Mouse (Mus musculus) intestine, embryonic 14.5 days (tissue): ENCODE data around the gene Gm1043. TPM values are rescaled to one million over a fixed set of nuclear protein-coding genes. Genes with fewer than 3 reads are reported as not detected.

Source experiments
- ATAC-seq: fragments of 200-750 bp; cut with Nextera tagmentation; replicated peaks from 2 replicates; pipeline ENCODE4 v1.8.0; 2017; ENCODE audit warnings: low read depth, moderate number of reproducible peaks, moderate TSS enrichment, moderate library complexity; ENCODE audit not compliant: low FRiP score, low TSS enrichment
- DNase-seq: peaks from one replicate; pipeline ENCODE4 v3.0.0-alpha.2; 2018; ENCODE audit warnings: low spot score
- H3K27ac ChIP-seq: fragments of 300-500 bp; sonication (generic); 2 replicates; pipeline ENCODE4 v1.5.1; 2014; ENCODE audit warnings: low read depth, mild to moderate bottlenecking, control low read depth
- H3K27me3 ChIP-seq: fragments of 300-500 bp; sonication (generic); replicated peaks from 2 replicates; pipeline ENCODE4 v1.6.1; 2014; ENCODE audit warnings: low read length, control low read depth; ENCODE audit not compliant: control insufficient read depth, insufficient read depth
- H3K36me3 ChIP-seq: fragments of 300-500 bp; sonication (generic); 2 replicates; pipeline ENCODE4 v1.6.1; 2014; ENCODE audit warnings: low read length, control low read depth; ENCODE audit not compliant: control insufficient read depth, insufficient read depth
- H3K4me1 ChIP-seq: fragments of 300-500 bp; sonication (generic); replicated peaks from 2 replicates; pipeline ENCODE4 v1.6.1; 2014; ENCODE audit warnings: low read length, control low read depth, mixed read lengths; ENCODE audit not compliant: control insufficient read depth, insufficient read depth
- H3K4me2 ChIP-seq: fragments of 300-500 bp; sonication (generic); 2 replicates; pipeline ENCODE4 v1.6.1; 2014; ENCODE audit warnings: low read length
- H3K4me3 ChIP-seq: fragments of 300-500 bp; sonication (generic); 2 replicates; pipeline ENCODE4 v1.5.1; 2014; ENCODE audit warnings: low read depth, low read length, control low read depth, mixed read lengths
- H3K9ac ChIP-seq: fragments of 300-500 bp; sonication (generic); 2 replicates; pipeline ENCODE4 v1.6.1; 2014; ENCODE audit warnings: mild to moderate bottlenecking, low read length
- H3K9me3 ChIP-seq: fragments of 300-500 bp; sonication (generic); 2 replicates; pipeline ENCODE4 v1.6.1; 2016; ENCODE audit warnings: low read length, control low read depth; ENCODE audit not compliant: control insufficient read depth
- WGBS: fragments of 180-500 bp; shearing (Covaris S2); extraction: QIAGEN DNeasy Blood & Tissue Kit; methylation state at CpG from one replicate; pipeline ENCODE4 v1.1.7; 2014; 5-methylcytosine and 5-hydroxymethylcytosine counted together
- polyA plus RNA-seq: library from polyadenylated mRNA; unstranded; fragments of >200 nt; fragmentation: Nextera tagmentation; extraction: Ambion mirVana; gene quantifications from 2 replicates; pipeline ENCODE4 v1.2.1, GENCODE M21; 2014

Gene Gm1043
- polyA plus RNA-seq, 1 experiment from 2014 or later, result not detected

DNA sequence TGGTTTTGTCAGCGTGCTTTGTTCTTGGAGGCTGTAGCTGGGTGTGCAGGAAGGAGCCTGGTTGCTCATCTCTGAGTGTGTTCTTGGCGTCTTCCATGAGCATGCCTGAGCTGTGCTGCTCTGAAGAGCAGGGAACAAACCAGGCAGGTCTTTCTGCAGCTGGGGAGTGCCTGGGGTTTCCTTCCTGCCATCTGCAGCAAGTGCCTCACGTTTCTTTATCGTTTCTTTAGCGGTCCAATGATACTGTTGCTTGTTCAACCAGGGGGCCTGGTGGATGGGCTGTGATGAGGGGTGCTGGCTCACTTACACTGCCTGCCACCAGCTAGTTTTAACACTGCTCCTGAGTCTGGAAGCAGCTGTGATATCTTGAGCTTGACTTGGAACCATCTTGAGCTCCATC lies 38.4 kb upstream of the Gm1043 start:
- Histone ChIP-seq H3K9ac (no peak overlapping the region), H3K27ac (no peak overlapping the region), H3K27me3 (no peaks in the 10 kb centered on the region), H3K9me3 (no peaks in the 10 kb centered on the region), H3K4me3 (no peak overlapping the region), H3K4me2 (no peak overlapping the region), H3K4me1 (no peaks in the 10 kb centered on the region), H3K36me3 (no peaks in the 10 kb centered on the region)
- 44% methylated on average over 5 of the region's 5 CpGs for WGBS
- DNase-seq (no peak), ATAC-seq (no peak)

DNA sequence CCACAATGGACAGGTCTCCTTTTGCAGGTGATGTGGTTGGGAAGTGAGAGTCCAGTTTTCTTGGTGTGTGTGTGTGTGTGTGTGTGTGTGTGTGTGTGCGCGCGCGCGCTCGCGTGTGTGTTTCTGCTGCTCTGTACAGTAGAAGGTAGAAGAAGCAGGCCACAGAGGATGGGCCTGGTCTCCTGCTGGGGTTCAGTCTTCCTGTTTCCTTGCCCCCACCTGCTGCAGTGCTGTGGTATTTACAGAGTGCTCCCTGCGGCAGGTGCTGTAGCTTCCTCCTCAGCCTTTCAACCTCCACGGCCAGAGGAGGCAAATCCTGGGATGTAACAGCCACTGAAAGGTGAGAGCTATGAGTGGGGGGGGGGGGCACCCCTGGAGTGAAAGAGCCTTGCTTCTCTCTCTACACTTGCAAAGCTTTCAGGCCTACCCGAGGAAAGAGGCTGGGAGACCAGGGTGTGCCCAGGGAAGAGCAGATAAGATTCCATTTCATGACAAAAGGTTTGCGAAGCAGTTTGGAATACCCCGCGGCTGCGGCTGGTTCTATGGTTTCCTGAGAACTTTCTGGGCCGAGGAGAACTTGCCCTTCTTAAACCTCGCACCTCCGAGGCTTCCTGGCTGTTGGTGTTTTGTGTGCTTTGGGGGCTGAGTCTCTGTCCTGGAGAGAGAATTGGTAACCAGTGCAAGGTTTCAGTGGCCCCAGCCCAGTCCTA lies 37.8 kb upstream of the Gm1043 start:
- no peaks in the 10 kb centered on the region for H3K4me1 ChIP-seq
- no peak overlapping the region for H3K4me2 ChIP-seq
- H3K27ac ChIP-seq, result no peak overlapping the region
- no peaks in the 10 kb centered on the region for H3K9me3 ChIP-seq
- no peak overlapping the region for H3K9ac ChIP-seq
- no peak for ATAC-seq
- no peaks in the 10 kb centered on the region for H3K36me3 ChIP-seq
- DNase-seq, result no peak
- no peaks in the 10 kb centered on the region for H3K27me3 ChIP-seq
- WGBS, result 48% methylated on average over 17 of the region's 17 CpGs
- H3K4me3 ChIP-seq, result no peak overlapping the region

DNA sequence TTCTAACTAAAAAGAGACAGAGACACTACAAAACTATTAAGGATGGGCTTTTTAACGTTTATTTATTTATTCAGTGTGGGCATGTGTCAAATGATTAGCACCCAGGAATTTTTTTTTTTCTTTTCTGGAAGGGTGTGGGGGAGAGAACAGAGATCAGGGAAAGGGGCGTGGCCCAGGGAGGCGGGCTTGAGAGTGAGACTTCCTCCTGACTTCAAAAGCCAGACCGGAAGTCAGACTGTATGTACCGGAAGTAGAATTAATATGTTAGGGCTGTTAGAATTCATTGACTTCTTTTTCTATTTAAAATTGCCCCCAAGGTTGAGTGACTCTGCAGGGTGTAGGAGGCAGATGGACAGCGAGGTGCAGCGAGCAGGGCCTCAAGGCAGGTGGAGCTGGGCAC lies 37.2 kb upstream of the Gm1043 start:
- no peak overlapping the region for H3K27ac ChIP-seq
- no peak overlapping the region for H3K9ac ChIP-seq
- DNase-seq, result no peak
- H3K9me3 ChIP-seq, result no peaks in the 10 kb centered on the region
- no peak for ATAC-seq
- H3K4me3 ChIP-seq, result no peak overlapping the region
- H3K27me3 ChIP-seq, result no peaks in the 10 kb centered on the region
- no peaks in the 10 kb centered on the region for H3K36me3 ChIP-seq
- 0 out of 2 replicates have a peak, but pooled peaks cover 1% of the 10 kb centered on the region for H3K4me1 ChIP-seq
- H3K4me2 ChIP-seq, result no peak overlapping the region
- 71% methylated on average over 7 of the region's 7 CpGs for WGBS

DNA sequence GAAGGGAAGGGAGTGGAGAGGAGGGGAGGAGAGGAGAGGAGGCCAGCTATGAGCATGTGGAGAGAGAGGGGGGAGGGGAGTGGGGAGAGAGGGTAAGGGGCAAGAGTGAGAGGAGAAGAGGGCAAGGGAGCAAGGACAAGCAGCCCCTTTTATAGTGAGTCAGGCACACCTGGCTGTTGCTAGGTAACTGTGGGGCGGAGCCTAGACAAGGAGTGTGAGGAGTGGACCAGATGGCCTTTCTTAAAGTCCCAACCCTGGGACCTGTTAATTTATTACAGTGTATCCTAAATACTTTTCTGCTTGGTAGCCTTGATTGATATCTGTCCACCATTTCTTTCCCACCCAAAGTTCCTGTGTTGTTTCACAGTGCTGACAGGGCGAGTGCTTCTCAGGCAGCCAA lies 36.1 kb upstream of the Gm1043 start:
- H3K9me3 ChIP-seq, result no peaks in the 10 kb centered on the region
- no peak for ATAC-seq
- 0 out of 2 replicates have a peak, but pooled peaks cover 4% of the 10 kb centered on the region for H3K4me1 ChIP-seq
- DNase-seq, result no peak
- H3K36me3 ChIP-seq, result no peaks in the 10 kb centered on the region
- H3K4me3 ChIP-seq, result no peak overlapping the region
- H3K4me2 ChIP-seq, result no peak overlapping the region
- no peak overlapping the region for H3K27ac ChIP-seq
- no peak overlapping the region for H3K9ac ChIP-seq
- H3K27me3 ChIP-seq, result no peaks in the 10 kb centered on the region
- WGBS, result 62% methylated on average over 2 of the region's 2 CpGs

DNA sequence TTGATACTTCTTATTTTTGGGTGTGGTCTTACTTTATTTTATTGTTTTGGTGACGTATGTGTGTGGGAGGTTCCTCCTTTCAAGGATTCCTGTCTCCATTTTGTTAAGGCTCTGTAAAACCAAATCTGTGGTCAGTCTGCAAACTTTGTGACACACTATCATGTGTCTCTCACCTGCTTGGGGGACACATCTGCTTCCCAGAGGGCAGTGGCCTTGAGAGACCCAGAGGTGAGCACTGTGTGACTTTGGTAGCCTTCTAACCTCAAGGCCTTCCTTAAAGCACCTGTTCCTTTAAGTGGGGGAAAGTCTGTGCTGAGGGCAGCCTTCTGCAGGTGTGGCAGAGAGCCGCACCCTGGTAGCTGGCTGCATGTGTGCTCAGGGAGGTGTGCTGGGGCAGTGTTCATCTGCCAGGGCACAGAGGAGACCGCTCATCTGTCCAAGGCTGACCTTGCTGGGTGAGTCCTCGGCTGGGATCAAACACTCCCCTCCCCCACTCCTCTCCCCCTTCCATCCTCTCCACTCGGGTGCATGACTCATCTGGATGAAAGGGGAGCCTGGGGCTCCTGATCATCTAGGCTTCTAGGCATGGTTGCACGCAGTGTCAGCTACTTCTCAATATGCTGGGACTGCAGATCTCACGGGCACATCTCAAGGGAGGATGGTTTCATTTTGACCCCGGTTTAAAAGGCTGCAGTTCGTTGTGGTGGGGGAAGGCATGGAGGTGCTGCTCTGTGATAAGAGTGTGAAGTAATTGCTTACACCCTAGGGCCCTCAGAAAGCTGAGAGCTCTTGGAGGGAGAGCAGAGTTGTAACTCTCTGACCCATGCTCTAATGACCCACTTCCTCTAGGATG lies 34.4 kb upstream of the Gm1043 start:
- Histone ChIP-seq H3K4me3 (0 out of 2 replicates have a peak overlapping the region, but pooled peaks have one; percentile 2), H3K27me3 (no peaks in the 10 kb centered on the region), H3K4me2 (peak overlapping the region; percentile 31), H3K9me3 (no peaks in the 10 kb centered on the region), H3K36me3 (no peaks in the 10 kb centered on the region), H3K4me1 (0 out of 2 replicates have a peak, but pooled peaks cover 4% of the 10 kb centered on the region), H3K27ac (peak overlapping the region; percentile 47; the same call in 1 of the 2 replicates), H3K9ac (no peak overlapping the region)
- 29% methylated on average over 9 of the region's 9 CpGs for WGBS
- ATAC-seq (peak; percentile 90), DNase-seq (peak; percentile 67)

DNA sequence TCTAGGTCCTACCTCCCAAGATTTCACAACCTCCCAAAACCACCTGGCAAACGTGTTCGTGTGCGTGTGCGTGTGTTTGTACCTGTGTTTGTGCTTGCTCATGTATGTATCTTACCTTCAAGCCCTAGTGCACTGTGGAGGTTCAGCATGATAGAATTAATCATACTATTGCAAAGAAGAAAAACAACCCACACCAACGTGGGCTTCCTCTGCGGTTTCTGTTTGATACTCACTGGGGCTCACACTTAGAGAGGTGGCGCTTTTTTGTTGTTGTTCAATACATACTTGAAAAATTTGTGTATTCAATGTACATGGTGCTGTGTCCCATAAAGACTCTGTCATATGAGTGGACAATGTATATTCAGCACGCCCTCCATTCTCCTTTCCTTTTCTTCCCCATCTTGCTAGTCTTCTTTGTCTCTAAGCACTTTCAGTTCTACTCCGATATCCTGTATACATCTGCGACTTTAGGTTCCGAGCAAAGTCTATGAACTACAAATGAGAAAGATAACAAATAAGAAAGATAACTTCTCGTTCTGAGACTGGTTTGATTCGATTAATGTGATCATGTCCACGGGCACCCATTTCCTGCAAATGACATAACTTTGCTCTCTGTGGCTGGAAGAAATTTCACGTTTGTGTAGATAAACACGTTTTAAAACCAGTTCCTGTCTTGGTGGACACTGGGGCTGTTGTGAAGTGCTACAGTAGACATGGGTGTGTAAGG lies 33.6 kb upstream of the Gm1043 start:
- H3K9ac ChIP-seq, result no peak overlapping the region

DNA sequence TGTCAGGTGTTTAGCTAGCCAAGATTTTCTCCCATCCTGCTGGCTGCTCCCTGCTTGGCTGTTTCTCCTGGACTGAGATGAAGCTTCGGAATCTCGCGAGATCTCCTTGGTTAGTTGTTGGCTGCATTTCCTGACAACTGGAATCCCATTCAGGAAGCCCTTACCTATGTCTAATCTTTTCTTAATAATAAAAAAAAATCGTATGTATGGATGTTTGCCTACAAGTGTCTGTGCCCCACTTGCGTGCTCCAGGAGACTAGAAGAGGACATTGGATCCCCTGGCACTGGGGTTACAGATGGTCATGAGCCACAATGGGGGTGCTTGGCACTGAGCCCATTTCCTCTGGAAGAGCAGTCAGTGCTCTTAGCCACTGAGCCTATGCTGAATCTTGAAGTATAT lies 32.3 kb upstream of the Gm1043 start:
- WGBS, result 87% methylated on average over 5 of the region's 5 CpGs
- ATAC-seq (no peak), DNase-seq (no peak)
- Histone ChIP-seq H3K4me2 (no peak overlapping the region), H3K9ac (no peak overlapping the region), H3K4me3 (no peak overlapping the region), H3K27ac (no peak overlapping the region), H3K36me3 (no peaks in the 10 kb centered on the region), H3K9me3 (no peaks in the 10 kb centered on the region), H3K27me3 (no peaks in the 10 kb centered on the region), H3K4me1 (0 out of 2 replicates have a peak, but pooled peaks cover 4% of the 10 kb centered on the region)

More for the DNA sequence above, 33.6 kb upstream of the Gm1043 start:
- DNase-seq, result no peak
- Histone ChIP-seq H3K4me2 (peak overlapping the region; percentile 31), H3K4me1 (0 out of 2 replicates have a peak, but pooled peaks cover 4% of the 10 kb centered on the region), H3K27me3 (no peaks in the 10 kb centered on the region), H3K9me3 (no peaks in the 10 kb centered on the region), H3K36me3 (no peaks in the 10 kb centered on the region), H3K27ac (0 out of 2 replicates have a peak overlapping the region, but pooled peaks have one; percentile 47), H3K4me3 (no peak overlapping the region)
- WGBS, result 74% methylated on average over 16 of the region's 16 CpGs
- ATAC-seq, result no peak

DNA sequence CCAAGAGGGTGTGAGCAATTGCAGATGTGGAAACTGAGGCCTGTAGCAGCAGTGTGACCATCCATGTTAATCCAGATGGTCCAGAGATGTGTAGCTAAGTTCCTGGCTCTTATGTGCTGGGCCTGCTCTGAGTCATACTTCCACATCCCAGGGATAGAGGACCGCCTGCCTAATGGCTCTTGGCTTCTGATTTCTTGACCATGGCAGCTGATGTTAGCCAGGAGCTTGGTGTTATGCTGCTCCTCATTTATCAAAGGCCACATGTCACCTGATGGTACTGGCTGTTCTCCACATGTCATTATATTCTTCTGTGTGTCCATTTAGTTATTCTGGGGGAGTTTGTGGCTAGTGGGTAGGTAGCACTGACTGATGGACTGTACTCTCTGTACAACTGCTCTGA lies 29.4 kb upstream of the Gm1043 start:
- Histone ChIP-seq H3K9me3 (no peaks in the 10 kb centered on the region), H3K4me1 (0 out of 2 replicates have a peak, but pooled peaks cover 4% of the 10 kb centered on the region), H3K27ac (no peak overlapping the region), H3K4me3 (no peak overlapping the region), H3K27me3 (no peaks in the 10 kb centered on the region), H3K4me2 (no peak overlapping the region), H3K36me3 (no peaks in the 10 kb centered on the region), H3K9ac (no peak overlapping the region)
- no peak for ATAC-seq
- DNase-seq, result no peak
- WGBS, result 59% methylated on average over 1 of the region's 1 CpGs
